8 mouse cellular contexts compared by ENCODE assay signal in genomic region chr7:102369661-102370060, GRCm38 (mm10).
DNase-seq lines count a peak whose midpoint lies in the region; ATAC-seq and TF ChIP-seq lines count a peak whose summit lies in the region.

No protein-coding gene starts in this region.

- 0 out of 2 replicates have a peak, but pooled peaks cover 3% of the 10 kb centered on the region for H3K9me3 ChIP-seq in megakaryocyte, embryonic 14.5 days

- H3K36me3 ChIP-seq in megakaryocyte, embryonic 14.5 days (replicated peaks; ENCODE audit: low read length) = peaks cover 28% of the 10 kb centered on the region

- peak; percentile 84 to 92 for DNase-seq in cerebellum, adult 2 months
- peak; percentile 80 to 91 for DNase-seq in frontal cortex, postnatal 36 days (ENCODE audit: low spot score in 2 of 2)
- peak; percentile 88 for DNase-seq in layer of hippocampus, adult 9-10 months (ENCODE audit: low spot score)
- DNase-seq in lung, postnatal 4 days = peak; percentile 22 to 25
- no peak for DNase-seq in urinary bladder, postnatal 10 days (ENCODE audit: low spot score)

- peaks cover 62% of the 10 kb centered on the region for H3K4me1 ChIP-seq in megakaryocyte, embryonic 14.5 days
- peaks cover 3% of the 10 kb centered on the region; the same call in 1 of the 2 replicates for H3K4me1 ChIP-seq in cerebellum, adult 2 months (ENCODE audit: control insufficient read depth, insufficient read depth, low read length)

- H3K4me3 ChIP-seq in megakaryocyte, embryonic 14.5 days (replicated peaks) = peak overlapping the region; percentile 14
- H3K4me3 ChIP-seq in cerebellum, adult 2 months (replicated peaks; ENCODE audit: insufficient read depth, low read depth, low read length) = no peak overlapping the region

- no peak for TF ChIP-seq POLR2A in cerebellum, adult 2 months (IDR thresholded peaks at IDR 0.05; ENCODE audit: borderline replicate concordance, insufficient read depth, low read length)

- no peaks in the 10 kb centered on the region for H3K27me3 ChIP-seq in megakaryocyte, embryonic 14.5 days (replicated peaks)
- H3K27me3 ChIP-seq in cerebellum, adult 2 months (ENCODE audit: control insufficient read depth, insufficient read depth, low read length) = no peaks in the 10 kb centered on the region

- TF ChIP-seq CTCF in cerebellum, adult 2 months (IDR thresholded peaks at IDR 0.05; ENCODE audit: borderline replicate concordance, insufficient read depth, low read depth, low read length) = peak; percentile 58

- H3K27ac ChIP-seq in cerebellum, adult 2 months (ENCODE audit: insufficient read depth, low read length) = no peak overlapping the region

- no peak for ATAC-seq in megakaryocyte, adult 5-6 weeks (ENCODE audit: poor library complexity, severe bottlenecking)
- no peak for ATAC-seq in erythroblast, adult 5-6 weeks (replicated peaks; ENCODE audit: low FRiP score, poor library complexity, severe bottlenecking)

- WGBS in cerebellum, adult 2 months = 4% methylated on average over 4 of the region's 4 CpGs
